Mouse (Mus musculus) megakaryocyte, embryonic 14.5 days (primary cell): ENCODE results near the gene Dixdc1. TPM values are rescaled to one million over a fixed set of nuclear protein-coding genes. Genes with fewer than 3 reads are reported as not detected.
A peak's percentile ranks its signal among the peaks of the same experiment; 100 is the strongest.

Experiments
- H3K27me3 ChIP-seq: replicated peaks from 2 replicates; pipeline ENCODE3; 2012; ENCODE audit warnings: inconsistent platforms
- H3K36me3 ChIP-seq: replicated peaks from 2 replicates; pipeline ENCODE3; 2012; ENCODE audit warnings: low read length, inconsistent platforms, mixed read lengths
- H3K4me1 ChIP-seq: 2 replicates; pipeline ENCODE4 v1.6.1; 2012; ENCODE audit warnings: inconsistent platforms
- H3K4me3 ChIP-seq: replicated peaks from 2 replicates; pipeline ENCODE3; 2012; ENCODE audit warnings: moderate library complexity, mild to moderate bottlenecking, inconsistent platforms
- H3K9me3 ChIP-seq: 2 replicates; pipeline ENCODE4 v1.6.1; 2012; ENCODE audit warnings: inconsistent platforms
- FLI1 ChIP-seq: IDR thresholded peaks from 2 replicates; pipeline ENCODE4 v1.6.1; 2012; ENCODE audit warnings: low read length, inconsistent platforms, mixed read lengths
- GATA1 ChIP-seq: IDR thresholded peaks from 3 replicates; pipeline ENCODE4 v1.6.1; 2012; ENCODE audit warnings: mixed read lengths, low read length, inconsistent platforms, borderline replicate concordance
- polyA plus RNA-seq: library from polyadenylated mRNA; stranded (reverse); fragments of >175 nt; gene quantifications from 2 replicates; pipeline ENCODE4 v1.2.3, GENCODE M21; 2012; ENCODE audit warnings: low replicate concordance; ENCODE audit not compliant: insufficient read depth

Gene Dixdc1
- polyA plus RNA-seq, 1 experiment, result not detected

DNA sequence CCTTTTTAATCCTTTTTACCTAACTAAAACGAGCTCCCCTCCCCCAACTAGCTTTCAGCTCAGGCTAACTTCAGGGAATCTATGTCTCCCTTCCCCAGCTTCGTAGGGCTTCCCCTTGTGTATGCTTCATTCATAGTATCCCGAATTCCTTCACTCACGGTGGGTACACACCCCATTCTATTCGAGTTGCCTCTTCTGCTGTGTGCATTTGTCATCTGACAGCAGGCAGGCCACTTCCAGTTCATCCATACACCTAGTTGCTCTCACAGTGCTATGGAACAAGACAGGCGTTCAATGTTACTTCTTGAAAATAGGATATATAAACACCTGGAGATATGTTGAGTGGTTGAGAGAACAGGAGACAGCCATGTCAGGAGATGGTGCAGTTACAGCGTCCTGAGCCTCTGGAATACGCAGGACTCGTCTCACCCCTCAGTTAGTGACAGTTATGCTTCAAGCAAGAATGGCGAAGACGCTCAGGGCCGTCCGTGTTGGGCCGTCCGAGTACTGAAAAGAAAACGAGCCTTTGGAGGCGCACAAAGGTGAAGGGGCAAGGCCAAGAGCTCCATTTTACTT is 28.3 kb upstream of the Dixdc1 start:
- TF ChIP-seq FLI1, result no peak
- no peak for TF ChIP-seq GATA1
- no peaks in the 10 kb centered on the region for H3K9me3 ChIP-seq
- no peaks in the 10 kb centered on the region for H3K27me3 ChIP-seq
- H3K4me1 ChIP-seq, result peaks cover 30% of the 10 kb centered on the region
- peaks cover 34% of the 10 kb centered on the region for H3K36me3 ChIP-seq
- peak overlapping the region; percentile 99 for H3K4me3 ChIP-seq

DNA sequence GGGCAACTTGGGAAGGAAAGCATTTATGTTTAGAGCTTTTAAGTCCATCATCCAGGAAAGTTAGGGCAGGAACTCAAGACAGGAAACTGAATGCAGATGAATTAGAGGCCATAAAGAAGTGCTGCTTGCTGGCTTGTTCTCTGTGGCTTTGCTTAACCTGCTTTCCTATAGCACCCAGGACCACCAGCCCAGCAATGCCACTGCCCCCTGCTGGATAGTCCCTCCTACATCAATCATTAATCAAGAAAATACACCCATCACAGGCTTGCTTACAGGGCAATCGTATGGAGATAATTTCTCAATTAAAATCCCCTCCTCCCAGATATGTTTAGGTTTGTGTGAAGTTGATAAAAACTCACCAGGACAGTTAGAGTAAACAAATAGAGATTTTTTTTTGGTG is 24.0 kb upstream of the Dixdc1 start:
- H3K36me3 ChIP-seq, result peaks cover 13% of the 10 kb centered on the region
- H3K4me1 ChIP-seq, result peaks cover 19% of the 10 kb centered on the region
- TF ChIP-seq GATA1 (no peak), FLI1 (no peak)
- H3K27me3 ChIP-seq, result peaks cover 4% of the 10 kb centered on the region
- H3K4me3 ChIP-seq, result no peak overlapping the region
- H3K9me3 ChIP-seq, result no peaks in the 10 kb centered on the region

DNA sequence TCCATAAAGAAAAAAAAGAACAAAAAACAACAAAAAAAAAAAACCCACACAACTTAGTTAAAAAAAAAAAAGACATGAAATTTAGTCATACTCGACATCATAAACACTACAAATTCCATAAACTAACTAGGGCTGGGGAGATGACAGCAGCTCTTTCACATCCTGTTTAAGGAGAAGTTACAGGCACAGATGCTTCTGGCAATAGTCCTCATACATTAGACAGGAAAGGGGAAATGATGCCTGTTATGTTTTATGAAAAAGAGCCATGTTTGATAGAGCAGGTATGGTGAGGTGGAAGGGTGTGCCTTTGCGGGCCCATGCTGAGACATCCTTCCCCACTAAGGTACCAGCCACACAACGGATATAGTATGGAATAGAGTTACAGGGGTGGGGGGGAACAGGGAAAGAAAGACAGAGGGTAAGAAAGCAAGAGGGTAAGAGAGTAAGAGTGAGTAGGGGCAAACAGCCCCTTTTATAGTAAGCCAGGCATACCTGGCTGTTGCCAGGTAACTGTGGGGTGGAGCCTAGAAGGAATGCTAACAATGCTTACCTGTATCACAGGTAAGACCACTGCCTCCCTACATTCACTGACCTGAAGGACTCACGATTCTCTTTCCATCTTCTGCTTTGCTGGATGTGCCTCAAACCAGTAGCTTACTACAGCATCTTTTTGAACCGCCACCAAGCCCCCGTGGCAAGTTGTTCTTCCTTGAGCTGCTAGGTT is 22.4 kb upstream of the Dixdc1 start:
- peaks cover 9% of the 10 kb centered on the region; the same call in 1 of the 2 replicates for H3K4me1 ChIP-seq
- no peaks in the 10 kb centered on the region for H3K9me3 ChIP-seq
- peaks cover 6% of the 10 kb centered on the region for H3K27me3 ChIP-seq
- peaks cover 13% of the 10 kb centered on the region for H3K36me3 ChIP-seq
- no peak for TF ChIP-seq GATA1
- no peak for TF ChIP-seq FLI1
- no peak overlapping the region for H3K4me3 ChIP-seq

DNA sequence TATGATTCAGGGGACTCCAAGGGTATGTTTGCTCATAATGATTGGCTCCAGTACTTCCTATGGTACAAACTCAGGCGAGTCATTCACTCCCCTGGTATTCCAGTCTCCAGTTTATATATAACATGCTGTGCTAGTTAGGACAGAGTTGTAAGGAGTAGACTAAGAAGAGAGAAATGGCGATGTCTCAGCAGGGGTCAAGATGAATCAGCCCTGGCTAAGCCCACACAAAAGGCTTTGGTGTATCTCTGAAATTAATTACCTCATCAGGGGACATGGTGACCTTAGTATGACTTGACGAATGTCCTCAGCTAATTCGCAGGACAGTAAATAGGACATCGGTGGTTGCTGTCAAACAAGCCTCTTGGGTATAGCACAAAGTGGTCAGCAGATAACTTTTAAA is 17.4 kb upstream of the Dixdc1 start:
- Histone ChIP-seq H3K4me1 (peaks cover 7% of the 10 kb centered on the region; the same call in 1 of the 2 replicates), H3K9me3 (no peaks in the 10 kb centered on the region), H3K36me3 (no peaks in the 10 kb centered on the region), H3K4me3 (no peak overlapping the region), H3K27me3 (peaks cover 32% of the 10 kb centered on the region)
- TF ChIP-seq FLI1, result no peak
- no peak for TF ChIP-seq GATA1

DNA sequence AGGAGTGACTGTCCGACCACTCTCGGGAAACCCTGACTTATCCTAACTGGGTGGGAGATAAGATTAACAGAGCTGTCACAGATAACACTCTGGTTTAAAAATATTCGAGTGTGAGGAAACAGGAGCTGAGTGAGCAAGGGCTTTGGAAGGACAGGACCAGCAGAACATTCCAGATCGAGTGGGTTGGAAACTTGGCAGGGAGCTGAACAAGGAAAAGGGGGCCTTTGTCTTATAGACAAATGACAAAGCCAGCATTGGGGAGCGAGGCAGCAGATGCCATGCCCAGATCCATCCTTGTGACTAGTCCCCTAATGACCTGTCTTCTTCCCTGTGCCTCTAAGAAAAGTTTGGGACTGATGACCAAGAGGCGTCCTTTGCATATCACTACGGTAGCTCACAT is 14.6 kb upstream of the Dixdc1 start:
- peaks cover 8% of the 10 kb centered on the region; the same call in 1 of the 2 replicates for H3K4me1 ChIP-seq
- H3K9me3 ChIP-seq, result no peaks in the 10 kb centered on the region
- H3K36me3 ChIP-seq, result no peaks in the 10 kb centered on the region
- H3K27me3 ChIP-seq, result peaks cover 40% of the 10 kb centered on the region
- H3K4me3 ChIP-seq, result no peak overlapping the region
- TF ChIP-seq GATA1 (no peak), FLI1 (no peak)

DNA sequence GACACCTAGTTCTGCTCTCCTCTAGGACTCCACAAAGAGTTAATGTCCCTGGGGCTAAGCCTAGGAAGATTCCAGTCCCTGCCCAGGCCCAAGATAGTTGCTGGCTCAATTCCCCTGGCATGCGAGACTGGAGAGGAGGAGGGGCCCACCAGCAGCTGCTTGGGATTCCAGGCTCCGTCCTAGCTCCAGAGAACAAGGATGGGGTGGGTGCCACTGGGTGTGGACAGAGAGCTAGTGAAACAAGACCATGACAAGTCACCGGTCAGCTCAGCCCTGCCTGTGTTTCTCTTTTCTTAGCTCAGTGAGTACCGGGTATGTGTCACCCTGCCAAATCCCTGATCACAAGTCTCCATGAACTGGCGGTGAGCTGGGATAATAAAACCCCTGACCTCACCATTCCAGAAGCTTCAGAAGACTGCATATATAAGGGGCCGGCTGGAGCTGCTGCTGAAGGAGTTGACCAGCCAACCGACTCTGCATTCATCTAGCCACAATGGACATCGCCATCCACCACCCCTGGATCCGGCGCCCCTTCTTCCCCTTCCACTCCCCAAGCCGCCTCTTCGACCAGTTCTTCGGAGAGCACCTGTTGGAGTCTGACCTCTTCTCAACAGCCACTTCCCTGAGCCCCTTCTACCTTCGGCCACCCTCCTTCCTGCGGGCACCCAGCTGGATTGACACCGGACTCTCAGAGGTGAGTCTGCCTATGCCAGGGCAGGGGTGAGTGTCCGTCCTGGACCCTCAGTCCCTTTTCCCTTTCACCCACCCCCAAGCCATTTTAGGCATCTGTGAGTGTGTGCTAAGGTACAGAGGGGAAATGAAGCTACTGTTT is 13.7 kb upstream of the Dixdc1 start:
- H3K36me3 ChIP-seq, result no peaks in the 10 kb centered on the region
- H3K4me1 ChIP-seq, result peaks cover 8% of the 10 kb centered on the region; the same call in 1 of the 2 replicates
- no peak for TF ChIP-seq FLI1
- TF ChIP-seq GATA1, result no peak
- H3K27me3 ChIP-seq, result peaks cover 37% of the 10 kb centered on the region
- no peak overlapping the region for H3K4me3 ChIP-seq
- no peaks in the 10 kb centered on the region for H3K9me3 ChIP-seq

DNA sequence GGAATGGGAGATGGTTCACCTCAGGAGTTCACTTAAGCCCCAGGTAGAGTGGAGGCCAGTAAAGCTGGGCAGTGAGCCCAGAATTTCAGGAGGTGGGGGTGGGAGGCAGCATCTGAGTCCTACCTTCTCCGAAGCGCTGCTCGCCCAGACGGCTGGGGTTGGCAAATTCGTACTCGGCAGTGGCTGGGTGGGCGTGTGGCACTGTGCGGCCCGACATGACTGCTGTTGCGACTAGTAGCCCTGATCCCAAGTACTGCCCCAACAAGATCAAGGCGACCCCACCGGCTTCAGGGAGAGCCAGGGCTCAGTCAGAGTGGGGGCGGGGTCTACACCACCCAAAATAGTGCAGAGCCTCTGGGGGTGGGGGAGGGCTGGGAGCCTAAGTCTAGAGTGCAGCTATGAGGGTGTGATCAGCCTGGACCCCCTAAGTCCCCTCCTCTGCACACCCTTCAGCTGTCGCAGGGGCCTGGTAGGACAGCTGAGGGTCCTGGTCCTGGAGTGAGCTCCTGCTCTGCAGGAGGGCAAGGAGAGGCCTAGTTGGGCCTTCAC is 12.8 kb upstream of the Dixdc1 start, which contains the start of gene Hspb2:
TSS of gene Hspb2 (minus strand) at position 301 of the 549 bp plus-strand sequence.
- no peak within 1 kb of the TSS for H3K4me3 ChIP-seq
- no peaks in the 10 kb centered on the region for H3K9me3 ChIP-seq
- no peaks in the 10 kb centered on the region for H3K36me3 ChIP-seq
- peaks cover 35% of the 10 kb centered on the region for H3K27me3 ChIP-seq
- TF ChIP-seq FLI1, result no peak
- TF ChIP-seq GATA1, result no peak
- H3K4me1 ChIP-seq, result peaks cover 8% of the 10 kb centered on the region; the same call in 1 of the 2 replicates

DNA sequence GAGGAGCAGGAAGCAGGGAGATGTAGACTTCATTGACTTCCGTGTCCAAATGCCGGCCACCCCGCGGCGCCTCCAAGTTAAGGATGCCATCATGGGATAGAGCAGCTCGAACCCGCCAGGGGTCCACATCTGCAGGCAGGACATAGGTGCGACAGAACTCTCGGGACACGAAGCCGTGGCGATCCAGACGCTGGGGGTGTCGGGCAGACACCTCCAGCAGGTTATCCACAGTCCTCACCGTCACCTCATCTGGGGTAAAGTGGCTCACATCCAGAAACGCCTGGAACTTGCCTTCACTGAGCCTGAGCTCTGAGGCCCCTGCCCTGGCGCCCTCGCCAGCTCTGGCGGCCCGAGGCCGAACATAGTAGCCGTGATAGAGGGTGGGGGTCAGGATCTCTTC is 12.0 kb upstream of the Dixdc1 start, which contains the start of gene Cryab:
TSS of gene Cryab (plus strand) at position 3 of the 400 bp plus-strand sequence.
- Histone ChIP-seq H3K36me3 (no peaks in the 10 kb centered on the region), H3K27me3 (peaks cover 36% of the 10 kb centered on the region), H3K9me3 (no peaks in the 10 kb centered on the region), H3K4me3 (no peak within 1 kb of the TSS), H3K4me1 (peaks cover 9% of the 10 kb centered on the region)
- TF ChIP-seq FLI1 (no peak), GATA1 (no peak)

DNA sequence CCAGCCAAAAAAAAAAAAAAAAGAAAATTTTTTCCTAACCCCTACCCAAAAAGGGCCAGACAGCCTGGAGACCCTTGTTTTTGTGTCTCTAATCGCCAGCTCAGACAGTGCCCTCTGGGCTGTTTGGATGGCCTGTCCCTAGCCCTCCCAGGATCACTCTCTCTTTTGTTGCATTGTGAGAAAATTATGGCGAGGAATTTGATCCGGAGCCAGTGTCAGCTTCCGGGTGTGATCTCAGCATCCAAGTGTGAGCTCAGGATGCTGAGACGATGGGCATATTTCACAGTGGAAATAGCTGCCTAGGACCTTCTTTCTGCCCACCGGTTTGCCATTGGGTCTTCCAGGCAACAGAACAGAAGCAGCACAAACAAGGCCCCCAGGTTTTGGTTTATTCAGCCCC is 11.4 kb upstream of the Dixdc1 start:
- no peaks in the 10 kb centered on the region for H3K36me3 ChIP-seq
- no peak overlapping the region for H3K4me3 ChIP-seq
- peaks cover 38% of the 10 kb centered on the region for H3K27me3 ChIP-seq
- H3K4me1 ChIP-seq, result peaks cover 15% of the 10 kb centered on the region
- H3K9me3 ChIP-seq, result no peaks in the 10 kb centered on the region
- TF ChIP-seq FLI1 (no peak), GATA1 (no peak)
